Mouse (Mus musculus) ovary, postnatal 10 days (tissue): ENCODE data around the gene Zfp629.

Source experiments
- DNase-seq: peaks from one replicate; pipeline ENCODE4 v3.0.0; 2022; ENCODE audit warnings: low spot score

Zfp629 gene

DNA sequence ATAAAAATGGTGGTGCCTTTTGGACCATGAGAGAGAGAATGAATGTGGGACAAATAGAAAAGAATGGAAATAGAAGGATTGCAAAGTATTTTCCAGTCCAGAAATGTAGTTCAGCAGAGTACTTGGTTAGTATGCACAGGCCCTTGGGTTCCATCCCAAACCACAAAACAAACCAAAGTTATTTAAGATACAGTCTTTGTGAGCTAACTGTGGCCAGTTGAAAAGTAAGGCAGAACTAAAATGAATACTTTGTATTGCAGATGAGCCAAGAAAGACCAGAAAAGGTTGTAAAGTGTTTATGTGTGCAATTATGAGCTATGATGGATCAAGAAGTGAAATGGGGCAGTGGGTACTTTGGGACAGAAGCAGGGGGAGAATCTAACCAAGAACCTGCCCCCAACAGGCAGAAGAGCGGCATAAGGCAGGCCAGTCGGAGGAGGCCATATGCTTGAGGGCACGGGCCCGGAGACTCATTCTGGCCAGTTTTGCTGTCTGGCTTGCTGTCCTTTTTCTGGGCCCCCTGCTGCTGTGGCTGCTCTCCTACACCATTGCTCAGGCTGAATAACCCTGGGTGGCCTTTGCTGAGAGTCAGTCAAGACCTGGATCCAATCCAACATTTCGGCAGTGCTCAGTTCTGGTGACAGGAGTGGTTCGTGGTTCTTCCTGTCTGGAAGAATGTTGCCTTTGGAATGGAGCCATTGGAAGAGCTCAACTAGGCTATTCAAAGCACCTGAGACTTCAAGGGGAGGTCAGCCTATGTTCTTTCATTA is 51.0 kb downstream of the Zfp629 start:
- no peak for DNase-seq

GRCm38 (mm10) chr7:127561340-127561858 is 54.2 kb downstream of the Zfp629 start, which contains the start of gene Tmem265:
Gene Tmem265, plus strand, starts transcription at chr7:127561390.
- no peak for DNase-seq

- DNase-seq, result no peak
Observed at GRCm38 (mm10) chr7:127560580-127560979, 55.0 kb downstream of the Zfp629 start.
